Mouse (Mus musculus) mesoderm, embryonic 11.5 days (tissue): ENCODE measurements around the gene Mrps7.
A peak's percentile ranks its signal among the peaks of the same experiment; 100 is the strongest.

Experiments
- DNase-seq: peaks from one replicate; pipeline ENCODE4 v3.0.0-alpha.2; 2012; ENCODE audit warnings: low read depth, low spot score

Mrps7 gene

GRCm38 (mm10) chr11:115647459-115647858, 43.7 kb downstream of the Mrps7 start:
- peak; percentile 84 for DNase-seq

GRCm38 (mm10) chr11:115649706-115650105, 46.0 kb downstream of the Mrps7 start:
- no peak for DNase-seq

GRCm38 (mm10) chr11:115651680-115652079, 48.0 kb downstream of the Mrps7 start:
- DNase-seq = no peak

- DNase-seq = no peak
These were observed 49.5 kb downstream of the Mrps7 start for GRCm38 (mm10) chr11:115653194-115653593.

- DNase-seq = no peak
These were observed 50.4 kb downstream of the Mrps7 start for GRCm38 (mm10) chr11:115654128-115654527.
